Mouse (Mus musculus): ENCODE measurements around the gene Klhl23. TPM values are rescaled to one million over a fixed set of nuclear protein-coding genes. Genes with fewer than 3 reads are reported as not detected.

The Klhl23 gene
- total RNA-seq, 2 experiments from 2014 or later: 16.4 to 18.4 TPM

Other genes starting within 250 kb of the Klhl23 start
- not detected for gene Lrp2, start 235.9 kb upstream of the Klhl23 start, total RNA-seq (2021)
- gene Bbs5, start 174.8 kb upstream of the Klhl23 start, total RNA-seq (2021): 1 to 10 TPM; 2.8 to 4.2 TPM
- 100 to 1,000 TPM; 474 to 551 TPM for gene Klhl41, start 151.8 kb upstream of the Klhl23 start, total RNA-seq (2021)
- 10 to 100 TPM; 11.8 to 14.7 TPM for gene Fastkd1, start 108.4 kb upstream of the Klhl23 start, total RNA-seq (2021)
- 10 to 100 TPM; 26.7 to 31.9 TPM for gene Ppig, start 99.4 kb upstream of the Klhl23 start, total RNA-seq (2021)
- gene Ccdc173, start 32.4 kb upstream of the Klhl23 start, total RNA-seq (2021): under 1 TPM; 0.29 to 0.40 TPM
- gene Phospho2, start 32.3 kb upstream of the Klhl23 start, total RNA-seq (2021): 10 to 100 TPM in 1 of 2 experiments, 1 to 10 TPM in 1; 9.2 to 10.5 TPM
- gene Ssb, start 39.6 kb downstream of the Klhl23 start, total RNA-seq (2021): 10 to 100 TPM; 67.5 to 78.6 TPM
- gene Mettl5, start 63.7 kb downstream of the Klhl23 start, total RNA-seq (2021): 10 to 100 TPM; 18.0 to 19.2 TPM
- 100 to 1,000 TPM; 108 to 118 TPM for gene Ubr3, start 75.3 kb downstream of the Klhl23 start, total RNA-seq (2021)
- not detected for gene Myo3b, start 217.2 kb downstream of the Klhl23 start, total RNA-seq (2021)